Mouse (Mus musculus) hindbrain, embryonic 15.5 days (tissue): ENCODE measurements around the gene 4933411K16Rik. TPM values are rescaled to one million over a fixed set of nuclear protein-coding genes. Genes with fewer than 3 reads are reported as not detected.
A peak's percentile ranks its signal among the peaks of the same experiment; 100 is the strongest.

ENCODE experiments used
- ATAC-seq: fragments of 200-750 bp; cut with Nextera tagmentation; 2 replicates; pipeline ENCODE4 v1.8.0; 2017; ENCODE audit warnings: low read depth, moderate number of reproducible peaks, moderate TSS enrichment; ENCODE audit not compliant: low FRiP score
- H3K27ac ChIP-seq: fragments of 300-500 bp; sonication (generic); replicated peaks from 2 replicates; pipeline ENCODE4 v1.5.1; 2015; ENCODE audit warnings: mild to moderate bottlenecking, inconsistent platforms
- H3K27me3 ChIP-seq: fragments of 300-500 bp; sonication (generic); 2 replicates; pipeline ENCODE4 v1.6.1; 2015; ENCODE audit warnings: control low read depth, inconsistent platforms
- H3K36me3 ChIP-seq: fragments of 300-500 bp; sonication (generic); 2 replicates; pipeline ENCODE4 v1.6.1; 2015; ENCODE audit warnings: control low read depth, inconsistent platforms
- H3K4me1 ChIP-seq: fragments of 300-500 bp; sonication (generic); replicated peaks from 2 replicates; pipeline ENCODE4 v1.6.1; 2015; ENCODE audit warnings: control low read depth, inconsistent platforms
- H3K4me2 ChIP-seq: fragments of 300-500 bp; sonication (generic); 2 replicates; pipeline ENCODE4 v1.6.1; 2015; ENCODE audit warnings: moderate library complexity, mild to moderate bottlenecking, inconsistent platforms
- H3K4me3 ChIP-seq: fragments of 300-500 bp; sonication (generic); 2 replicates; pipeline ENCODE4 v1.5.1; 2015; ENCODE audit warnings: mild to moderate bottlenecking, inconsistent platforms
- H3K9ac ChIP-seq: fragments of 300-500 bp; sonication (generic); 2 replicates; pipeline ENCODE4 v1.6.1; 2015; ENCODE audit warnings: inconsistent platforms
- H3K9me3 ChIP-seq: fragments of 300-500 bp; sonication (generic); 2 replicates; pipeline ENCODE4 v1.6.1; 2016; ENCODE audit warnings: control low read depth, inconsistent platforms
- WGBS: fragments of 180-500 bp; shearing (Covaris S2); methylation state at CpG from one replicate; pipeline ENCODE4 v1.1.7; 2015; 5-methylcytosine and 5-hydroxymethylcytosine counted together
- polyA plus RNA-seq: library from polyadenylated mRNA; unstranded; fragments of >200 nt; fragmentation: Nextera tagmentation; extraction: Ambion mirVana; gene quantifications from 2 replicates; pipeline ENCODE4 v1.2.1, GENCODE M21; 2015

Gene 4933411K16Rik
- polyA plus RNA-seq, 1 experiment from 2014 or later = 0.14 TPM

- ATAC-seq = 0 out of 2 replicates have a peak, but pooled peaks have one; percentile 20
- no peaks in the 10 kb centered on the region for H3K27me3 ChIP-seq
- no peak overlapping the region for H3K9ac ChIP-seq
- no peak overlapping the region for H3K4me3 ChIP-seq
- H3K4me1 ChIP-seq = peaks cover 11% of the 10 kb centered on the region; the same call in 1 of the 2 replicates
- no peak overlapping the region for H3K4me2 ChIP-seq
- 63% methylated on average over 8 of the region's 8 CpGs for WGBS
- no peaks in the 10 kb centered on the region for H3K36me3 ChIP-seq
- H3K27ac ChIP-seq = peak overlapping the region; percentile 61
- no peaks in the 10 kb centered on the region for H3K9me3 ChIP-seq
These were observed 34.4 kb upstream of the 4933411K16Rik start for GRCm38 (mm10) chr19:42017399-42018247.

GRCm38 (mm10) chr19:42019011-42019522, 33.0 kb upstream of the 4933411K16Rik start:
- H3K27me3 ChIP-seq = no peaks in the 10 kb centered on the region
- no peaks in the 10 kb centered on the region for H3K36me3 ChIP-seq
- WGBS = 52% methylated on average over 4 of the region's 4 CpGs
- H3K4me1 ChIP-seq = peaks cover 11% of the 10 kb centered on the region; the same call in 1 of the 2 replicates
- ATAC-seq = no peak
- no peak overlapping the region for H3K9ac ChIP-seq
- no peaks in the 10 kb centered on the region for H3K9me3 ChIP-seq
- H3K27ac ChIP-seq = no peak overlapping the region
- no peak overlapping the region for H3K4me3 ChIP-seq
- no peak overlapping the region for H3K4me2 ChIP-seq

GRCm38 (mm10) chr19:42021681-42022541, 30.1 kb upstream of the 4933411K16Rik start:
- no peak overlapping the region for H3K9ac ChIP-seq
- H3K27me3 ChIP-seq = no peaks in the 10 kb centered on the region
- 0 out of 2 replicates have a peak overlapping the region, but pooled peaks have one; percentile 3 for H3K27ac ChIP-seq
- H3K36me3 ChIP-seq = no peaks in the 10 kb centered on the region
- no peak for ATAC-seq
- H3K9me3 ChIP-seq = no peaks in the 10 kb centered on the region
- no peak overlapping the region for H3K4me3 ChIP-seq
- H3K4me2 ChIP-seq = no peak overlapping the region
- peaks cover 9% of the 10 kb centered on the region; the same call in 1 of the 2 replicates for H3K4me1 ChIP-seq
- 62% methylated on average over 10 of the region's 10 CpGs for WGBS

- no peaks in the 10 kb centered on the region for H3K9me3 ChIP-seq
- no peak for ATAC-seq
- WGBS = 73% methylated on average over 2 of the region's 2 CpGs
- no peak overlapping the region for H3K4me3 ChIP-seq
- H3K27me3 ChIP-seq = no peaks in the 10 kb centered on the region
- H3K27ac ChIP-seq = no peak overlapping the region
- peaks cover 3% of the 10 kb centered on the region; the same call in 1 of the 2 replicates for H3K4me1 ChIP-seq
- no peak overlapping the region for H3K9ac ChIP-seq
- H3K36me3 ChIP-seq = no peaks in the 10 kb centered on the region
- no peak overlapping the region for H3K4me2 ChIP-seq
These were observed 29.6 kb upstream of the 4933411K16Rik start for GRCm38 (mm10) chr19:42022542-42022848.

- ATAC-seq = peak; percentile 51; the same call in 1 of the 2 replicates
- no peaks in the 10 kb centered on the region for H3K27me3 ChIP-seq
These were observed 25.9 kb upstream of the 4933411K16Rik start for GRCm38 (mm10) chr19:42026158-42026557.

GRCm38 (mm10) chr19:42031112-42031511, 20.9 kb upstream of the 4933411K16Rik start:
- Histone ChIP-seq H3K9me3 (no peaks in the 10 kb centered on the region), H3K27ac (no peak overlapping the region), H3K4me3 (no peak overlapping the region), H3K4me2 (no peak overlapping the region), H3K9ac (no peak overlapping the region), H3K36me3 (no peaks in the 10 kb centered on the region), H3K4me1 (peaks cover 9% of the 10 kb centered on the region; the same call in 1 of the 2 replicates), H3K27me3 (no peaks in the 10 kb centered on the region)
- 88% methylated on average over 5 of the region's 5 CpGs for WGBS
- ATAC-seq = no peak

More at GRCm38 (mm10) chr19:42026158-42026557, 25.9 kb upstream of the 4933411K16Rik start:
- WGBS = 12% methylated on average over 5 of the region's 5 CpGs
- Histone ChIP-seq H3K4me3 (no peak overlapping the region), H3K4me2 (no peak overlapping the region), H3K9ac (no peak overlapping the region), H3K4me1 (no peaks in the 10 kb centered on the region), H3K36me3 (no peaks in the 10 kb centered on the region), H3K9me3 (no peaks in the 10 kb centered on the region), H3K27ac (no peak overlapping the region)

GRCm38 (mm10) chr19:42033611-42034010, 18.4 kb upstream of the 4933411K16Rik start:
- no peak overlapping the region for H3K4me3 ChIP-seq
- ATAC-seq = no peak
- no peak overlapping the region for H3K4me2 ChIP-seq
- peaks cover 9% of the 10 kb centered on the region; the same call in 1 of the 2 replicates for H3K4me1 ChIP-seq
- H3K36me3 ChIP-seq = no peaks in the 10 kb centered on the region
- H3K9ac ChIP-seq = no peak overlapping the region
- H3K9me3 ChIP-seq = no peaks in the 10 kb centered on the region
- WGBS = 74% methylated on average over 14 of the region's 14 CpGs
- no peak overlapping the region for H3K27ac ChIP-seq
- H3K27me3 ChIP-seq = no peaks in the 10 kb centered on the region

- Histone ChIP-seq H3K4me1 (peaks cover 9% of the 10 kb centered on the region; the same call in 1 of the 2 replicates), H3K36me3 (no peaks in the 10 kb centered on the region), H3K27me3 (no peaks in the 10 kb centered on the region), H3K4me2 (no peak overlapping the region), H3K27ac (no peak overlapping the region), H3K9me3 (no peaks in the 10 kb centered on the region), H3K9ac (no peak overlapping the region), H3K4me3 (no peak overlapping the region)
- 72% methylated on average over 9 of the region's 9 CpGs for WGBS
- ATAC-seq = no peak
These were observed 17.8 kb upstream of the 4933411K16Rik start for GRCm38 (mm10) chr19:42034146-42034775.

- 59% methylated on average over 11 of the region's 11 CpGs for WGBS
- peak; percentile 43 for ATAC-seq
- Histone ChIP-seq H3K4me1 (peaks cover 9% of the 10 kb centered on the region; the same call in 1 of the 2 replicates), H3K9me3 (no peaks in the 10 kb centered on the region), H3K4me3 (no peak overlapping the region), H3K4me2 (no peak overlapping the region), H3K36me3 (no peaks in the 10 kb centered on the region), H3K27me3 (no peaks in the 10 kb centered on the region), H3K9ac (no peak overlapping the region), H3K27ac (no peak overlapping the region)
These were observed 17.1 kb upstream of the 4933411K16Rik start for GRCm38 (mm10) chr19:42034881-42035455.

- 65% methylated on average over 19 of the region's 19 CpGs for WGBS
- no peak within 1 kb of the TSS for H3K4me2 ChIP-seq
- 0 out of 2 replicates have a peak, but pooled peaks cover 1% of the 10 kb centered on the region for H3K27me3 ChIP-seq
- peak; percentile 77 for ATAC-seq
- H3K4me3 ChIP-seq = no peak within 1 kb of the TSS
- H3K4me1 ChIP-seq = peaks cover 9% of the 10 kb centered on the region; the same call in 1 of the 2 replicates
- no peaks in the 10 kb centered on the region for H3K36me3 ChIP-seq
- no peaks in the 10 kb centered on the region for H3K9me3 ChIP-seq
- no peak within 1 kb of the TSS for H3K9ac ChIP-seq
- no peak within 1 kb of the TSS for H3K27ac ChIP-seq
These were observed 16.4 kb upstream of the 4933411K16Rik start, which contains the start of gene Ankrd2 for GRCm38 (mm10) chr19:42035456-42036248. TSS of gene Ankrd2 (plus strand) at chr19:42036000.
